Mouse (Mus musculus) small intestine, adult 2 months (tissue): Measurements from ENCODE around the gene Tcte3.
"Not testable (repeated sequence)": the region's sequence is repeated elsewhere in the genome, so short reads cannot be mapped to it uniquely, and the experiment has no call there.

Experiments used
- CTCF ChIP-seq: fragments of 200-500 bp; IDR thresholded peaks from 2 replicates; pipeline ENCODE4 v1.5.1; 2012; ENCODE audit warnings: low read depth, mild to moderate bottlenecking, control low read depth, inconsistent platforms, low read length, moderate library complexity, mixed read lengths; ENCODE audit not compliant: insufficient replicate concordance, insufficient read length; ENCODE audit errors: extremely low read depth
- POLR2A ChIP-seq: fragments of 200-500 bp; IDR thresholded peaks from 2 replicates; pipeline ENCODE4 v1.6.1; 2012; ENCODE audit warnings: low read depth, mild to moderate bottlenecking, control low read depth, inconsistent platforms, low read length, moderate library complexity

- not testable (repeated sequence) for TF ChIP-seq POLR2A, CTCF
These were observed 12.5 kb upstream of the Tcte3 start for GRCm38 (mm10) chr17:15053829-15054200.
